Mouse (Mus musculus) heart, adult 2 months (tissue): ENCODE data around the gene Fbxw7. TPM values are rescaled to one million over a fixed set of nuclear protein-coding genes. Genes with fewer than 3 reads are reported as not detected.

Experiments used
- DNase-seq, 2 experiments: peaks; one replicate each; pipeline ENCODE4 v3.0.0; 2021
- H3K27ac ChIP-seq: fragments of 200-600 bp; 2 replicates; pipeline ENCODE4 v1.8.1; 2022
- H3K27me3 ChIP-seq: fragments of 200-500 bp; 2 replicates; pipeline ENCODE4 v1.6.1; 2012; ENCODE audit warnings: mild to moderate bottlenecking, low read length, inconsistent platforms, mixed read lengths; ENCODE audit not compliant: control insufficient read depth, insufficient read depth
- H3K36me3 ChIP-seq: fragments of 200-500 bp; 2 replicates; pipeline ENCODE4 v1.6.1; 2012; ENCODE audit warnings: low read length, inconsistent platforms; ENCODE audit not compliant: control insufficient read depth, insufficient read depth
- H3K4me1 ChIP-seq: fragments of 200-500 bp; 2 replicates; pipeline ENCODE4 v1.6.1; 2011; ENCODE audit warnings: low read length; ENCODE audit not compliant: control insufficient read depth, insufficient read depth
- H3K4me3 ChIP-seq: fragments of 200-600 bp; 2 replicates; pipeline ENCODE4 v1.8.1; 2022
- H3K79me2 ChIP-seq: fragments of 200-500 bp; replicated peaks from 2 replicates; pipeline ENCODE4 v1.6.1; 2012; ENCODE audit warnings: mild to moderate bottlenecking, inconsistent platforms, low read length, moderate library complexity, mixed read lengths; ENCODE audit not compliant: control insufficient read depth, insufficient read depth
- H3K9ac ChIP-seq: fragments of 200-500 bp; 2 replicates; pipeline ENCODE4 v1.6.1; 2012; ENCODE audit warnings: low read depth, mild to moderate bottlenecking, control low read depth, inconsistent platforms, low read length, mixed read lengths
- CTCF ChIP-seq: fragments of 200-600 bp; IDR thresholded peaks from 2 replicates; pipeline ENCODE4 v1.8.1; 2022; ENCODE audit warnings: antibody characterized with exemption, mild to moderate bottlenecking, moderate library complexity
- EP300 ChIP-seq: fragments of 200-500 bp; IDR thresholded peaks from 2 replicates; pipeline ENCODE4 v1.6.1; 2011; ENCODE audit warnings: low read depth, low read length, control low read depth; ENCODE audit not compliant: insufficient read depth
- POLR2A ChIP-seq: fragments of 200-500 bp; IDR thresholded peaks from 2 replicates; pipeline ENCODE4 v1.6.1; 2011; ENCODE audit warnings: mild to moderate bottlenecking, low read depth, low read length, control low read depth; ENCODE audit not compliant: insufficient read depth
- WGBS: fragments of 180-500 bp; shearing (Covaris S2); methylation state at CpG from one replicate; pipeline ENCODE4 v1.1.7; 2018; 5-methylcytosine and 5-hydroxymethylcytosine counted together
- intact Hi-C: fragments of 180-260 bp; cut with DNase I; formaldehyde crosslinking; loops from one replicate; pipeline ENCODE4 v1.15.1; 2025
- polyA plus RNA-seq: library from polyadenylated mRNA; depleted of rRNA; stranded (reverse); fragments of >200 nt; gene quantifications from 2 replicates; pipeline ENCODE4 v1.2.3, GENCODE M21; 2012
- total RNA-seq, 2 experiments: library from RNA; stranded (reverse); gene quantifications; 2 replicates each; pipeline ENCODE4 v1.2.3; 2021

The Fbxw7 gene
- total and polyA plus RNA-seq, 3 experiments: 14.3 to 44.9 (median 42.8) TPM

DNA sequence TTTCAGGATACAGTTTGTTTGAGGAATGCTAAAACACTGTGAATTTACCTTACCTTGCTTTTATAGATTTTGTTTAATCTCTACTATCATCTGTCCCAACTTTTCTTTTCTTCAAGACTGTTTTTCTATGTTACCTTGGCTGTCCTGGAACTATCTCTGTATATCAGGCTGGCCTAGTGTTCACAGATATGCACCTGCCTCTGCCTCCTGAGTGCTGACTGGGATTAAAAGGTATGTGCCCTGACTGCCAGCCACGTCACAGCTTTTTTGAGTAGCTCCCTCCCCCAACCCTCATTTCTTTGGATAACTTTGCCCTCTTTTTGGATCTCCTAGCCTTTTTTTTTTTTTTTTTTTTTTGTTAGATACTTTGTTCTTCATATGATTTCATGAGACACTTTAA, 1.9 kb downstream of the Fbxw7 start:
- H3K27me3 ChIP-seq: no peaks in the 10 kb centered on the region
- no peak for DNase-seq
- no peak overlapping the region for H3K4me3 ChIP-seq
- WGBS: 79% methylated on average over 1 of the region's 1 CpGs
- intact Hi-C loops: no loop called here
- H3K79me2 ChIP-seq: peaks cover 8% of the 10 kb centered on the region; the same call in 1 of the 2 replicates
- no peak for TF ChIP-seq CTCF
- no peak for TF ChIP-seq EP300
- TF ChIP-seq POLR2A: no peak
- H3K9ac ChIP-seq: no peak overlapping the region
- H3K4me1 ChIP-seq: no peaks in the 10 kb centered on the region; the same call in none of the 2 replicates
- peaks cover 2% of the 10 kb centered on the region; the same call in 1 of the 2 replicates for H3K36me3 ChIP-seq
- no peak overlapping the region for H3K27ac ChIP-seq

GRCm38 (mm10) chr3:84820654-84821201, 5.7 kb downstream of the Fbxw7 start:
- Histone ChIP-seq H3K9ac (no peak overlapping the region), H3K27ac (no peak overlapping the region), H3K4me1 (no peaks in the 10 kb centered on the region; the same call in none of the 2 replicates), H3K4me3 (no peak overlapping the region), H3K36me3 (peaks cover 2% of the 10 kb centered on the region; the same call in 1 of the 2 replicates), H3K79me2 (peaks cover 4% of the 10 kb centered on the region; the same call in 1 of the 2 replicates), H3K27me3 (no peaks in the 10 kb centered on the region)
- 82% methylated on average over 2 of the region's 2 CpGs for WGBS
- TF ChIP-seq POLR2A (no peak), CTCF (no peak), EP300 (no peak)
- intact Hi-C loops: no loop called here
- DNase-seq: no peak

DNA sequence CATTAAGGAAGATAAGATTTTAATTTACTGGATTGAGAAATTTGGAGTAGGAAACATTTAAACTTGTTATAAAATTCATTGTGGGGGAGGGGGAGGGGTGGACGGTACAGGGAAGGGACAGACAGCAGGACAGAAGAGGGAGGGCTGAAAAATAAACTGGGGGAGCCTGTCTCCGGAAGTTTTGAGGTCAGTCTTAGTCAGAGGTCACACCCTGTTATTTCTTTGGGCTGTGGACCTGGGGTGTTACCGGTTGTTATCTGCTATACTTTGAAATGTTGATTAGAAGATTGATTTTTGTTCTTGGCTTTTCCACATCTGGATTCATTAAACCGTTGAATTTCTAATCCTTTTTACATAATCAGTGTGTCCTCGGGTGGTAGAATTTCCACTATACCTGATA, 10.9 kb downstream of the Fbxw7 start:
- H3K4me1 ChIP-seq: peaks cover 5% of the 10 kb centered on the region
- no peak overlapping the region for H3K4me3 ChIP-seq
- no peak overlapping the region for H3K27ac ChIP-seq
- no peak for DNase-seq
- peaks cover 4% of the 10 kb centered on the region; the same call in 1 of the 2 replicates for H3K36me3 ChIP-seq
- TF ChIP-seq POLR2A (no peak), EP300 (no peak), CTCF (no peak)
- intact Hi-C loops: no loop called here
- WGBS: 24% methylated on average over 5 of the region's 5 CpGs
- H3K79me2 ChIP-seq: no peaks in the 10 kb centered on the region
- no peak overlapping the region for H3K9ac ChIP-seq
- H3K27me3 ChIP-seq: no peaks in the 10 kb centered on the region

GRCm38 (mm10) chr3:84826405-84826804, 11.3 kb downstream of the Fbxw7 start:
- TF ChIP-seq CTCF (no peak), POLR2A (no peak)
- DNase-seq: peak in 1 of 2 experiments; percentile 20
- Histone ChIP-seq H3K9ac (no peak overlapping the region), H3K27ac (no peak overlapping the region), H3K36me3 (peaks cover 4% of the 10 kb centered on the region; the same call in 1 of the 2 replicates), H3K4me1 (peaks cover 5% of the 10 kb centered on the region), H3K4me3 (no peak overlapping the region), H3K79me2 (no peaks in the 10 kb centered on the region), H3K27me3 (no peaks in the 10 kb centered on the region)
- WGBS: 32% methylated on average over 3 of the region's 3 CpGs
- intact Hi-C loops: no loop called here

- Histone ChIP-seq H3K36me3 (peaks cover 4% of the 10 kb centered on the region; the same call in 1 of the 2 replicates), H3K4me3 (no peak overlapping the region), H3K9ac (no peak overlapping the region), H3K4me1 (peaks cover 5% of the 10 kb centered on the region), H3K27ac (no peak overlapping the region), H3K79me2 (no peaks in the 10 kb centered on the region), H3K27me3 (no peaks in the 10 kb centered on the region)
- intact Hi-C loops: no loop called here
- TF ChIP-seq EP300 (no peak), POLR2A (no peak), CTCF (no peak)
- WGBS: 45% methylated on average over 3 of the region's 3 CpGs
- no peak for DNase-seq
Observed at GRCm38 (mm10) chr3:84826938-84827337, 11.9 kb downstream of the Fbxw7 start.

GRCm38 (mm10) chr3:84827617-84828016, 12.5 kb downstream of the Fbxw7 start:
- 84% methylated on average over 4 of the region's 4 CpGs for WGBS
- no peak overlapping the region for H3K4me3 ChIP-seq
- intact Hi-C loops: no loop called here
- H3K27ac ChIP-seq: no peak overlapping the region
- DNase-seq: no peak
- H3K79me2 ChIP-seq: no peaks in the 10 kb centered on the region
- peaks cover 4% of the 10 kb centered on the region; the same call in 1 of the 2 replicates for H3K36me3 ChIP-seq
- H3K9ac ChIP-seq: no peak overlapping the region
- no peaks in the 10 kb centered on the region for H3K27me3 ChIP-seq
- TF ChIP-seq EP300 (no peak), POLR2A (no peak), CTCF (no peak)
- peaks cover 5% of the 10 kb centered on the region for H3K4me1 ChIP-seq
